Mouse (Mus musculus): ENCODE measurements around the gene Dock11.

The Dock11 gene

DNA sequence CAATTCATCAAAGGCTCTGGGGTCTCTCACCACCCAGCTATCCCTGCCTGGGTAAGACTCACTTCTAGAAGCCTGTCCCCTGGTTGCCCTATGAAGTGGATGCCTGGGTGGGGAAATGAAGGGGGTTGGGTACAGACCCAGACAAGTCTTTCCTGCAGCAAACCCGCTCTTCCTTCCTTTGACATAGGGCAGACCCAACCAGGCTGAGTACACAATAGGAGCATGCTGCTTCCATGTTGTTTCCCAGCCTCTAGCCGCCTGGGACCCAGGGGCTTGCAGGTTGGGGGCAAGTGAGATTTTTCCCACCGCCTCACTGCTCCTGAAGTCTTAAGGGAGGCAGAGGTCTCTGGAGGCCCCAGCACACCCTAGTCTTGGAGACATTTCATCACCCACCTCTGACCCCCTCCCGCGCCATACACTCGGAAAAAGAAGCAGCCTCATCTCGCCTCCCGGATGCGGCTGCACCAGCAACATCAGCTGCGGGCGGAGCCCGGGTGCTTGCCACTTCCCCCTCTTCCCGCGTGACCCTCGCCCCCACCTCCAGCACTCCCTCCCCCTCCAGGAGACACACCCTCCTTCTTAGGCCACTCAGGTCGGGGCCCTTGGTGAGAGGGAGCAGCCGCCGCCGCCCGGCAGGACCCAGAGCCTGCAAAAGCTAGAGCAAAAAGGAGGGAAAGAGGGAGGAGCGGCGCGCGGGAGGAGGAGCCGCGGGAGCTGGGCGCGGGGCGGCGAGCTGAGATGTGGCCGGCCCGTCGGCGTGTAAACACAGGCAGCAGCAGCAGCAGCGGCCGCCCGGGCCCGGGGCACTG, at the start of gene Dock11:
Gene Dock11, plus strand, starts transcription at position 746 of the 809 bp plus-strand sequence.
- DNase-seq (ENCODE audit: low read depth, low spot score): peak; percentile 75

GRCm38 (mm10) chrX:35879703-35880102, 8.9 kb upstream of the Dock11 start:
- no peak for DNase-seq (ENCODE audit: low read depth, low spot score)

GRCm38 (mm10) chrX:35888945-35889799, 540 bp downstream of the Dock11 start:
- peak; percentile 17 for DNase-seq (ENCODE audit: low read depth, low spot score)

- no peak for DNase-seq (ENCODE audit: low read depth, low spot score)
Observed at GRCm38 (mm10) chrX:35889800-35890106, 1.1 kb downstream of the Dock11 start.

DNA sequence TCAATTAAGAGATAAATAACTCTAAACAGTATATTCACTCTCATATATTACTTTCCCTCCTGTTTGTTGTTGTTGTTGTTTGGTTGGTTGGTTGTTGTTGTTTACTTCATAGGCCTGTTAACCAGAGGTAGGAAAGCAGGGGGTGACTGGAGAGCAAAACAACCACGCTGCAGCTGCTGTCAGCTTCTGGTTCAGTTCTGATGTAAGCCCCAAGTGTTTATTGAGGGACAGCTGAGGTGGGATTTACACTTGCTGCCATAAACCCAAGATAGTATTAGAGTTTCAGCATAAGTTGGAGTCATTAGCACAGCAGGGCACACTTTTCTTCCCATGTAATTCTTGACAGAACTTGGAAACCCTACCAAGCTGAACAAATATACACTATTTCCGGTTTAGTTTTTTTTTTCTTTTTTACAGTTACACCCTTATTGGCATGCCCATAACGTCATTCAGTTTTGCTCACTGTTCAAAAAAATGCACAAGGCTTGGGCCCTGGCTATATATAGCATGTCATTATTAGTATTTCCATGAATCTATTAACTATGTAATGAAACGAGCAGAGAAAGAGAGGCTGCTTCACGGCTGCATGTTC, 3.0 kb downstream of the Dock11 start:
- DNase-seq (ENCODE audit: low read depth, low spot score): no peak

GRCm38 (mm10) chrX:35892377-35892776, 3.7 kb downstream of the Dock11 start:
- DNase-seq (ENCODE audit: low read depth, low spot score): no peak

DNA sequence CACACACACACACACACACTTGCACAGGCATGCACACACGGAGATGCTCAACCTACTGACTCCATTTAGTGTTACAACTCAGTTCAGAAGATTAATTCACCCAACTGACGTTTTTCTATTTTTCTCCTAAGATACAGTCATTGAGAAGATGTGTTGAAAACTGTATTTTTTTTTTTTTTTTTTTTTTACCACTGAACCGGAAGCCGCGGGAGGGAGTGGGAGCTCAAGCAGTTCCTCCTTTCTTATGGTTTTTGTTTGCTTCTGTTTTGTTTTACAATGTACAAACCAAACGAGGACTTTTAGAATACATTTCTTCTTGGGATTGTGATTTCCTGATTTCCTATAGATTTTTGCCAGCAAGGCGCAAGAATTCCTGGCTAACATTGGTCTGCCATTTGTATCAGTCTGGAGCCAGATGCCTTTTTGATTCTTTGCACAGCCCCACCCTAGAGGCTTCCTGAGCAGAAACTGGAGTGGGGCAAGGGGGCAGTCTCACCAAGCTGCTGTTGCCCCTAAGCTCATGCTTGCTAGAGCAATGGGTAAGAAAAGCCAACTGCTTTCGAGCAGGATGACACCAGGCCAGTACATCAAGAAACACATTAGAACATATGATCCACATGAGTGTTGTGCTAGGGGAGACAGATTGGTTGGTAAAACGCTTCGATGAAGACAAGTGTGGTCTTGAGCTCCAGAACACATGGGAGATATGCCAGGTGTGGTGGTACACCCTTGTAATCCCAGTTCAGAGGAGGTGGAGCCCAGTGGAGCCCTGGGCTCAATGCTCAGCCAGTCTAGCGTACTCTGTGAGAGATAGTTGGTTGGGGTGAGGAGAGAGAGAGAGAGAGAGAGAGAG, 9.2 kb downstream of the Dock11 start:
- DNase-seq (ENCODE audit: low read depth, low spot score): no peak

DNA sequence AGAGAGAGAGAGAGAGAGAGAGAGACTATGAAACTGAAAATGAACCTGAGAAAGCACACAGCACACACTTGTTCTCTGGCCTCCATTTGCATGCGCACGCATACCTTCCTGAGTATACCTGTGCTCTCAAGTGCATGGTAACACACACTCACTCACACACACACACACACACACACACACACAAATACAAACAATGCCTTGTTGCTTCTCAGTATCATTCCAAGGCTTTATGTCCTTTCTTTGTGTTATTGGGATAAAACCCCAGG, 9.8 kb downstream of the Dock11 start:
- no peak for DNase-seq (ENCODE audit: low read depth, low spot score)

DNA sequence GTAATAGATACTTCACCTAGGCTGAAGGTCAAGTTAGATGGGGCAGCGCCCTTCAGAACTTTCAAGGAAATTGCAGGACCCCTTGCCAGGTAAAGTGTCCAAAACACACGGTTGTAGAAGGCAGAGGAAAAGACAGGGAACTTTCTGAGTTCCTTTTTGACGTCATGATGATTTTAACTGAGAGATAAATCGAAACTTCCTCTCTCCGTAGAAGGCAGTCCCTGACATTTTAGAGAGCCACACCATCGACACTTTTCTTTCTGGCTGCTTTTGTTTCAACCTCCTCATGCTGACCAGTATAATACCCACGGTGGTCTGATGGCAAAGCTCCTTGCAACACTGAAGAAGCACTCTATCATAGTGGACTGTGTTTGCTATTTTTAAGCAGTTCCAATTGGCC, 15.7 kb downstream of the Dock11 start:
- no peak for DNase-seq (ENCODE audit: low read depth, low spot score)

GRCm38 (mm10) chrX:35906696-35907330, 18.2 kb downstream of the Dock11 start:
- no peak for DNase-seq (ENCODE audit: low read depth, low spot score)

DNA sequence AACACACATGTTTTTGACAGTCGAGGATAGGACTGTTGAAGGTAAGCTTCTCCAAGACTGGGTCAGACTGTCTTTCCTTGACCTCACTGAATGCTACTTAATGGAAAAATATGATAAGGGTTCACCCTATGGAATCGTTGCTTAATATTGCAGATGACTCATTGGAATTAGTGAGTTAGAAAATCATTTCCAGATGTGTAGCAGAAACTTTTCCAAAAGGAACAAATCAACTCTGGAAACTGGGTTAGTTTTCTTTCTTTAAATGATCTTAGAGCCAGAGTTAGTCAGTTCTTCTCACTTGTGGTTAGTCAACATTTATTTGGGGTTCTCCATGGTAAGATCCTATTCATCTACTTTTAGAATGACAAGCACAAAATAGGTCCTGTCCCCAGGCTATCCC, 30.9 kb downstream of the Dock11 start:
- DNase-seq (ENCODE audit: low read depth, low spot score): no peak

DNA sequence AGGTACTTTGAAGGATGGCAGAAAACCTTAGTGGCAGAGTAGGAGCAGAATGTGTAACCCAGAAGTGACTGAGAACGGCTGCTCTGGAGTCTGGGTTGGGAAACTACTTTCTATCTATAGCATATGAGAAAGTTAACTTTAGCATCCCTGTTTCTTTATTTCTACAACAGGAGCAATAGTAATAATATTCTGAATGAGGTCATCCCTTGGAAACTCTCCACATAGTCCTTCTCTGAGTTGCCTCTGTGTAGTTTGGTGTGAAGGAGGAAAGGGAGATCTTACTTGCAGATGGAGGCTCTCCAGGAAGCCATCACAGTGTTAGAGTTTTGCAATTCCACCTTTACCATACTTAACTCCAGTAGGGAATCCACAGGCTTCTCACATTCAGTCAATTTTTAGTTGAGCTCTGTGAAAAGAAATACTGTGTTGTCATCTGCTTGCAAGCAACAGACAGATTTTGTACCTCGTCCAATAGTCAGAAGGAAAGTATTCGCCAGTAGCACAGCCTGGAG, 31.5 kb downstream of the Dock11 start:
- no peak for DNase-seq (ENCODE audit: low read depth, low spot score)

DNA sequence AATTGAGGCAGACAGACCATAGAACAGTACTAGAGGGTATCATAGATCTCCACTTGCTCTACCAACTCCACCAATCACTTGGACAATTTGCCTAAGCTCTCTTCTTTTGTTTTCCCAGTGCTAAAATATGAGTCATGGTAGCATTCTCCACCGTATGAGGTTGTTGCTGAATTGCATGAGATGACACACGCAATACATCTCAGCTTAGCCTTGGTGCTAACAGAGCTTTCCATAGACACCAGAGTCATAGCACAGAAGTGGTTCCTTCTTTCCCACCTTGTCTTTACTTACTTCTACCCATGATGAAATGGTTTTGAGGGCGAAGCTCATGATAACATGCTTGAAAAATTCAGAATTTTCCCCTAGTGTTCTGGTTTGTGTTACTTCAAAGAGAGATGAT, 33.3 kb downstream of the Dock11 start:
- no peak for DNase-seq (ENCODE audit: low read depth, low spot score)

DNA sequence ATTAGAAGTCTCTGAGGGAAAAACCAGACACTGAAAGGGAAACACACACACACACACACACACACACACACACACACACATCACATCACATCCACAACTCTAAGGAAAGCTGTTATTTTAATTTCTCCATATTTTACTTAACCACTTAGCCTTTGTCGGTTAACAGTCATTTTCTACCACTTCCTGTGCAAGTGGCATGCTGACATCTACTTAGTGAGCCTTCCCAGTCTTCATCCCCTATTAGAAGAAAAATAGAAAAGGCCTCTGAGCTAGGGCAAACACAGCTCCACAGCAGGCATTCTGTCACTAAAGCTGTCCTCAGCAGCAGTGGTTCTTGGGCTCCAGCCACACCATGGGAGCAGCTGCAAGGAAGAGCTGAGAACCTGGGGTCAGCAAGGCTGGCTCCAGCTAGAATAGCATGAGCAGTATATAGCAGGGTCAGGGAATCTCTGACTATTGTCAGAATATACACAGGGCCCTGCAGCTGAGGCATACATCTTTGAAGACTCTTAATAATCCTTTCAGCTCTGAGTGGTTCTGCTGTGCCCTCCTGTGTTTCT, 36.2 kb downstream of the Dock11 start:
- DNase-seq (ENCODE audit: low read depth, low spot score): no peak

DNA sequence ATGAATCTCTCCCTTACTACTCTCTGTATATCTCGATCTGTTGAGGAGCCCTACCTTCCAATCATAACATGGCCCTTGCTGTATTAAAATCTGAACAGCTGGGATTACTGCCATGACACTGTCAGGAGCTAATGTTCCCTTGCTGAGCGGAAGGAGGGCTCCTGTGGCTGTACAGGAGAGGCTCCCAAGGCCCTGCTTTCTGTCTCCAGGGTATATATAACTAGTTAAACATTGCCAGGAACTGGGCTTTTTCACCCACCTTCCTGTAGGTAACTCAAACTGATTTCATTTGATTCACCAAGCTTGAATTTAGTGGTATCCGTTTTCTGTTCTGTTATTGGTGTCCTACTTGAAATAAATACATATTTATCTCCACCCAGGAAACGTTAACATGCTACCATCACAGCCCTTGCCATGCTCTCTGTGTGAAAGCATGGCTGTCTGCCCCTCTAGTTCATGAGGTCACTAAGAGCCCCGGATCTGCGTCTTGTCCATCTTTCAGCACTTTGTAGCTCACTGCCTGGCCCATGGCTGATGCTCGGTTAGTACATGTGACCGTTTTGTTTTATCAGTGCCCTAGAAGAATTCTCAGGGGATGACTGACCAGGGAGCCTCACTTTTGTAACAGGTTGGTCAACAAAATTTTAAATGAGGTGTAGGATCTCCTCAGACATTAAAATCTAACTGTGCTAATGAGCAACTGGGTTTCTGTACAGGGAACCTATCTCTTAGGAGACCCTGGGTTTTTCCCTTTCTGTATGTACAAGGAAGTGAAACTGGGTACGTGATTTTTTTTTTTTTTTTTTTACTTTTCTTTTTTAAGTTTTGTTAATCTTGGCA, 41.7 kb downstream of the Dock11 start:
- no peak for DNase-seq (ENCODE audit: low read depth, low spot score)

DNA sequence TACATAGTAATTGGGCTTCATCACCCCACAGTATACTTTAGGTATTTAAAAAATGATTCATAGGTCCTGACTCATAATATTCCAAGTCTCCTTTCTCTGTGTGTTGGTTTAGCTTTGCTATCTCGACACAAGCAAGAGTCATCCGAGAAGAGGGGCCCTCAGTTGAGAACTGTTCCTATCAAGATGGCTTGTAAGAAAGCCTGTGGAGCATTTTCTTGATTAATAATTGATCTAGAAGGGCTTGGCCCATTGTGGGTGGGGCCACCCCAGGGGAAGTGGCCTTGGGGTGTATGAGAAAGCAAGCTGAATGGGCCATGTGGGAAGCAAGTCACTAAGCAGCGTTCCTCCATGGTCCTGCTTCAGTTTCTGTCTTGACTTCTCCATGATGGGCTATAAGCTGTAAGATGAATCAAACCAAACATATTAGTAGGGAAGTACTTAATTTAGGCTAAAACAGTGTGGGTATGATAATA, 42.3 kb downstream of the Dock11 start:
- DNase-seq (ENCODE audit: low read depth, low spot score): no peak

DNA sequence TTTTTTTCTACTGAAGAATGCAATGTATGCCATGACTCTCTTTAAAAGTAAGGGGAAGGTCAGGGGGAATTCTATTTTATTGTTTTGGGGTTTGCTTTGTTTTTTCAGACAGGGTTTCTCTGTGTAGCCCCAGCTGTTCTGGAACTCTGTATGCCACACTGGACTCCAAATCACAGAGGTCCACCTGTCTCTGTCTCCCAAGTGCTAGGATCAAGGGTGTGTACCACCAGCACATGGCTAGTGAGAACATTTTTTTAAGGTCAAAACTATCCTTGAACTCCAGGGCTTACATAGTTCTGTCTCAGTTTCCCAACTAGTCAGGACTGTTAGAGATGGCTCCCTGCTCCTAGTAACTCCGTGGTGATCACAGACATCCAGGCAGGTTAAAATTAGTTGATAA, 43.3 kb downstream of the Dock11 start:
- DNase-seq (ENCODE audit: low read depth, low spot score): no peak

- no peak for DNase-seq (ENCODE audit: low read depth, low spot score)
Observed at GRCm38 (mm10) chrX:35932952-35933351, 44.3 kb downstream of the Dock11 start.

DNA sequence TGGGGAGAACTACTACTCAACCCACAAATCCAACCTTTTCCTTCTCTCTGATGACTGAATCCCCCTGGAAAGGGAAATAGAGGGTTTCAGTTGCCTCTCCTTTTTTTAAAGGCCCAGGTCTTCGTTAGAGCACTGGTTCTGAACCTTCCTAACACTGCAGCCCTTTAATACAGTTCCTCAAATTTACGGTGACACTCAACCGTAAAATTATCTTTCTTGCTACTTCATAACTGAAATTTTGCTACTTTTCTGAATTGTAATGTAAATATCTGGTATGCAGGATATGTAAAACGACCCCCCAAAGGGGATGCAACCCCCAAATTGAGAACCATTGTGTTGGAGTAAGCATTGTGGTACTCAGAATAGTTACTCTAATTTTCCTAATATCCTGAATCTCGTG, 49.5 kb downstream of the Dock11 start:
- DNase-seq (ENCODE audit: low read depth, low spot score): no peak

GRCm38 (mm10) chrX:35946394-35946793, 57.8 kb downstream of the Dock11 start:
- no peak for DNase-seq (ENCODE audit: low read depth, low spot score)
